Mouse (Mus musculus) brain, embryonic 14.5 days (tissue): ENCODE data around the gene Dusp3. TPM values are rescaled to one million over a fixed set of nuclear protein-coding genes. Genes with fewer than 3 reads are reported as not detected.

Experiments
- DNase-seq: peaks from one replicate; pipeline ENCODE4 v3.0.0-alpha.2; 2011; ENCODE audit warnings: low read depth
- CTCF ChIP-seq: fragments of 200-500 bp; IDR thresholded peaks from 2 replicates; pipeline ENCODE4 v1.5.1; 2012; ENCODE audit warnings: inconsistent platforms, mild to moderate bottlenecking, moderate library complexity, borderline replicate concordance; ENCODE audit not compliant: insufficient read depth, insufficient read length; ENCODE audit errors: extremely low read depth
- POLR2A ChIP-seq: fragments of 200-500 bp; IDR thresholded peaks from 2 replicates; pipeline ENCODE4 v1.6.1; 2012; ENCODE audit warnings: mild to moderate bottlenecking, inconsistent platforms, borderline replicate concordance; ENCODE audit not compliant: poor library complexity, insufficient read depth, insufficient read length, severe bottlenecking; ENCODE audit errors: extremely low read depth
- polyA plus RNA-seq: library from polyadenylated mRNA; depleted of rRNA; stranded (reverse); fragments of >200 nt; gene quantifications from 2 replicates; pipeline ENCODE4 v1.2.3, GENCODE M21; 2012

Dusp3 gene
- polyA plus RNA-seq, 1 experiment: 15.4 TPM

GRCm38 (mm10) chr11:101984054-101985025 is 2.5 kb downstream of the Dusp3 start, which contains the start of gene Cfap97d1:
TSS of gene Cfap97d1 (plus strand) at chr11:101984279.
- peak; percentile 93 for DNase-seq
- TF ChIP-seq POLR2A (no peak), CTCF (no peak)

GRCm38 (mm10) chr11:101983431-101983921 is 3.3 kb downstream of the Dusp3 start:
- no peak for TF ChIP-seq POLR2A
- no peak for DNase-seq

- no peak for TF ChIP-seq POLR2A
- DNase-seq: no peak
Observed at GRCm38 (mm10) chr11:101982981-101983411, 3.8 kb downstream of the Dusp3 start.

- no peak for DNase-seq
- TF ChIP-seq CTCF (no peak), POLR2A (no peak)
Observed at GRCm38 (mm10) chr11:101981850-101982249, 5.0 kb downstream of the Dusp3 start.

- TF ChIP-seq POLR2A (no peak), CTCF (no peak)
- DNase-seq: no peak
Observed at GRCm38 (mm10) chr11:101980603-101981157, 6.1 kb downstream of the Dusp3 start.

- DNase-seq: no peak
- TF ChIP-seq CTCF: no peak
- TF ChIP-seq POLR2A: no peak
Observed at GRCm38 (mm10) chr11:101979140-101979539, 7.7 kb downstream of the Dusp3 start.

GRCm38 (mm10) chr11:101976949-101977348 is 9.9 kb downstream of the Dusp3 start:
- TF ChIP-seq POLR2A (no peak), CTCF (no peak; the same call in 1 of the 2 replicates)
- no peak for DNase-seq

- TF ChIP-seq POLR2A: no peak
- TF ChIP-seq CTCF: peak; percentile 40; the same call in 1 of the 2 replicates
- DNase-seq: no peak
Observed at GRCm38 (mm10) chr11:101974923-101975322, 11.9 kb downstream of the Dusp3 start.

GRCm38 (mm10) chr11:101974181-101974580 is 12.6 kb downstream of the Dusp3 start:
- TF ChIP-seq CTCF (no peak), POLR2A (no peak)

GRCm38 (mm10) chr11:101973496-101973895 is 13.3 kb downstream of the Dusp3 start:
- DNase-seq: no peak
- no peak for TF ChIP-seq POLR2A
- TF ChIP-seq CTCF: no peak

More at GRCm38 (mm10) chr11:101974181-101974580, 12.6 kb downstream of the Dusp3 start:
- DNase-seq: no peak

- DNase-seq: no peak
- TF ChIP-seq POLR2A (no peak), CTCF (no peak)
Observed at GRCm38 (mm10) chr11:101972651-101973050, 14.2 kb downstream of the Dusp3 start.
